Mouse (Mus musculus) Patski (cell line): ENCODE results near the gene Fhad1. TPM values are rescaled to one million over a fixed set of nuclear protein-coding genes. Genes with fewer than 3 reads are reported as not detected.

ENCODE experiments used
- ATAC-seq: fragments of 100-300 bp; one replicate; pipeline ENCODE4 v1.8.0; 2021
- CTCF ChIA-PET: fragments of 350-600 bp; sonication (Branson Sonifier 250); formaldehyde crosslinking; loops from one replicate; lab custom pipeline; 2022; ENCODE audit warnings: inconsistent platforms; lab: Charles Lee
- POLR2A ChIA-PET: fragments of 350-600 bp; sonication (Branson Sonifier 250); formaldehyde crosslinking; loops from one replicate; lab custom pipeline; 2022; ENCODE audit warnings: antibody characterized with exemption, inconsistent platforms; lab: Charles Lee
- DNase-seq: peaks from one replicate; pipeline ENCODE4 v3.0.0-alpha.2; 2011; ENCODE audit warnings: low read depth, low spot score
- H3K27me3 ChIP-seq: fragments of 371-371 bp; one replicate; pipeline ENCODE4 v1.5.1; 2021
- CTCF ChIP-seq: fragments of 100-300 bp; IDR thresholded peaks from one replicate; pipeline ENCODE4 v1.5.1; 2021
- in situ Hi-C: fragments of 300-500 bp; cut with MboI; formaldehyde crosslinking; loops from 3 replicates; pipeline ENCODE4 v1.11.1; 2018; ENCODE audit warnings: low pct_unique_long_range_greater_than_20kb, mixed read lengths
- polyA plus RNA-seq: library from polyadenylated mRNA; unstranded; gene quantifications from one replicate; pipeline ENCODE4 v1.2.3, GENCODE M21; 2021

The Fhad1 gene
- polyA plus RNA-seq, 1 experiment from 2014 or later, result 0.41 TPM

DNA sequence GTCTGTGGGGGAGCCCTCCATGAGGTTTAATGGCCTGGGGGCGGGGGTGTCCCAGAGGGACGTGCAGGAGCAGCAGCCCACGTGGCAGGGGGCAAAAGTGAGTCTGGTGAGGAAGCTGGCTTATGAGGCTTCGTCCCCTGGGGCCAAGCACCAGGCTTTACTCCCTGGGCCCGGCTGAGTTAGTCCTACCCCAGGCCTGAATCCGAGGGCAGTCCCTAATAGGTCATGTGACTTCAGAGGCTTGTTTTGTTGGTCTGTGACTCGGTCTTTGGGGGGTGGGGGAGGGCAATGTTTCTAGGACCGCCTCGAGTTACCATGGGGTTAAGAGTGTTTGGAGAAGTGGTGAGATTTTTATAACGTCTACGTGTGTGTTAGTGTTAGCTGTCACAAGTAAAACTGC lies 57.1 kb downstream of the Fhad1 start:
- DNase-seq (no peak), ATAC-seq (no peak)
- ChIA-PET CTCF (interaction anchor here (0.8 to 2.1 kb wide), 4 partner anchors 18 to 104 kb away, joined by 3 to 9 read pairs (median 4); no protein-coding TSS in a partner anchor), POLR2A (no interaction called here)
- no peak for TF ChIP-seq CTCF
- no peaks in the 10 kb centered on the region for H3K27me3 ChIP-seq
- in situ Hi-C loops, result loop anchor here (5.0 kb wide), 2 partner anchors 100 to 150 kb away; no protein-coding TSS in a partner anchor

- no peak for ATAC-seq
- H3K27me3 ChIP-seq, result no peaks in the 10 kb centered on the region
- ChIA-PET POLR2A (no interaction called here), CTCF (interaction anchor here (0.8 to 2.8 kb wide), 4 partner anchors 19 to 103 kb away, joined by 3 to 16 read pairs (median 7); no protein-coding TSS in a partner anchor)
- no peak for DNase-seq
- in situ Hi-C loops, result loop anchor here (5.0 kb wide), 2 partner anchors 100 to 150 kb away; no protein-coding TSS in a partner anchor
- TF ChIP-seq CTCF, result no peak
Observed at GRCm38 (mm10) chr4:141956931-141957330, 58.0 kb downstream of the Fhad1 start.

GRCm38 (mm10) chr4:141954770-141955720 lies 59.8 kb downstream of the Fhad1 start:
- POLR2A ChIA-PET, result interaction anchor here (0.9 kb wide), 1 partner anchor 89 kb away, joined by 5 read pairs; no protein-coding TSS in a partner anchor
- DNase-seq (peak; percentile 73), ATAC-seq (peak; percentile 65)
- CTCF ChIA-PET, result interaction anchor here (1.0 to 2.8 kb wide), 5 partner anchors 16 to 97 kb away, joined by 3 to 16 read pairs (median 9); no protein-coding TSS in a partner anchor
- no peak for TF ChIP-seq CTCF
- no peaks in the 10 kb centered on the region for H3K27me3 ChIP-seq
- in situ Hi-C loops, result loop anchor here (5.0 kb wide), 2 partner anchors 98 to 148 kb away; no protein-coding TSS in a partner anchor

GRCm38 (mm10) chr4:141953859-141954258 lies 61.0 kb downstream of the Fhad1 start:
- H3K27me3 ChIP-seq, result no peaks in the 10 kb centered on the region
- ChIA-PET POLR2A (no interaction called here), CTCF (no interaction called here)
- no peak for TF ChIP-seq CTCF
- ATAC-seq (no peak), DNase-seq (no peak)
- in situ Hi-C loops, result no loop called here

DNA sequence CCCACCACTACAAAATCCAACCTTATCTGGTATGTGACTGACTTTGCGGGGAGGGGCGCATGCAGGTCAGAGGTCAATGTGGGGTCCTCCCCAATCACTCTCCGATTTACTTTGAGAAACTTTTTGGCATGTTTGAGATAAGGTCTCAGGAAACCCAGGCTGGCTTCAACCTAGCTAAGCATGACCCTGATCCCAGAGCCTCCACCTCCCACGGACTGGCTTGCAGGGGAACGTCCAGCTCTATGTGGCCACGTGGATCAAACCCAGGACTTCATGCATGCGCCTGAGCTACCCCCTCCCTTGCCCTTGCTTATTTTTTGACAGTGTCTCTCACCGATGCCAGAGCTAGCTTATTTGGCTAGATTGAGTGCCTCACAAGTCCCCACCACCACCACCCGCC lies 61.6 kb downstream of the Fhad1 start:
- DNase-seq, result no peak
- ATAC-seq, result no peak
- CTCF ChIA-PET, result no interaction called here
- H3K27me3 ChIP-seq, result no peaks in the 10 kb centered on the region
- POLR2A ChIA-PET, result no interaction called here
- no peak for TF ChIP-seq CTCF
- in situ Hi-C loops, result no loop called here

- in situ Hi-C loops, result no loop called here
- POLR2A ChIA-PET, result no interaction called here
- H3K27me3 ChIP-seq, result no peaks in the 10 kb centered on the region
- DNase-seq (no peak), ATAC-seq (no peak)
- no peak for TF ChIP-seq CTCF
- CTCF ChIA-PET, result no interaction called here
Observed at GRCm38 (mm10) chr4:141952824-141953223, 62.1 kb downstream of the Fhad1 start.

GRCm38 (mm10) chr4:141952114-141952513 lies 62.8 kb downstream of the Fhad1 start:
- TF ChIP-seq CTCF, result no peak
- no peak for DNase-seq
- in situ Hi-C loops, result no loop called here
- CTCF ChIA-PET, result interaction anchor here (2.1 kb wide), 1 partner anchor 99 kb away, joined by 4 read pairs; no protein-coding TSS in a partner anchor
- ATAC-seq, result no peak
- POLR2A ChIA-PET, result no interaction called here
- no peaks in the 10 kb centered on the region for H3K27me3 ChIP-seq

DNA sequence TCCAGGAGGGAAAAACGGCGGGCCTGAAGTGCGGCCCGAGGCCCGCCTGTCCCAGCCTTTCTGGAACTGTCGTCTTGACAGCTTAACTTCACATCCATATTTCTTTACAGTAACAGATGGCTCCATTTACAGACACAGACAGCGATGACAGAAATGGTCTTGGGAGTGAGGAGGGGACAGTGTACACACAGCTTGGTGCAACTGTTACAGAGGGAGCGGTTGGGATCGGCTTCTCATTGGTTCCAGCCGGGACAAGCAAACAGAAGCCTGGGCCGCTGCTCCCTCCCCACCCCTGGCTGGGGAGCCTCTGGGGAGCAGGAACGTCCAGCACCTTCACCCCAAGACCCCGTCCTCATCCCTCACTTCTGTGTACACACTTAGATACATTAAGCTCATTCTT lies 65.4 kb downstream of the Fhad1 start:
- no peak for DNase-seq
- in situ Hi-C loops, result no loop called here
- no peak for ATAC-seq
- no peak for TF ChIP-seq CTCF
- POLR2A ChIA-PET, result no interaction called here
- CTCF ChIA-PET, result no interaction called here
- no peaks in the 10 kb centered on the region for H3K27me3 ChIP-seq

- ChIA-PET CTCF (no interaction called here), POLR2A (no interaction called here)
- no peak for DNase-seq
- ATAC-seq, result no peak
- TF ChIP-seq CTCF, result no peak
- in situ Hi-C loops, result no loop called here
- no peaks in the 10 kb centered on the region for H3K27me3 ChIP-seq
Observed at GRCm38 (mm10) chr4:141948822-141949221, 66.1 kb downstream of the Fhad1 start.

- H3K27me3 ChIP-seq, result no peaks in the 10 kb centered on the region
- ChIA-PET CTCF (no interaction called here), POLR2A (interaction anchor here (0.6 kb wide), 1 partner anchor 314 kb away, joined by 4 read pairs; no protein-coding TSS in a partner anchor)
- in situ Hi-C loops, result no loop called here
- no peak for TF ChIP-seq CTCF
- ATAC-seq (no peak), DNase-seq (no peak)
Observed at GRCm38 (mm10) chr4:141942403-141942802, 72.5 kb downstream of the Fhad1 start.

DNA sequence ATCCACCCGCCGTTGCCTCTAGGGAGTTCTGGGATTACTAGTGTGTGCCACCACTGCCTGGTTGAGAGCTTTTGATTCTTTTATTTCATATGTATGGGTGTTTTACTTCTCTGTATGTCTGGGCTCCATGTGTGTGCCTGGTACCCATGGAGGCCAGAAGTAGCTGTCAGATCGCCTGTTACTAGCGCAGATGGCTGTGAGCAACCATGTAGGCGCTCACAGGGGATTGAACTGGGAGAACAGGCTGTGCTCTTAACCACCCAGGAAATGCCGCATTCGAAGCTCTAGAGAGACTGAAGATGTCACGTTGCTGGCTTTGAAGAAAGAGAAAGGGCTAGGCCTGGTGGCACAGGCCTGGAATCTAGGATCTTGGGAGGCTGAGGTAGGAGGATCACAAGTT lies 73.6 kb downstream of the Fhad1 start:
- no peak for TF ChIP-seq CTCF
- DNase-seq, result no peak
- ChIA-PET CTCF (no interaction called here), POLR2A (no interaction called here)
- ATAC-seq, result no peak
- in situ Hi-C loops, result no loop called here
- no peaks in the 10 kb centered on the region for H3K27me3 ChIP-seq
